Mouse (Mus musculus) testis, adult 2 months (tissue): Measurements from ENCODE around the gene Tmem102.

Experiments used
- CTCF ChIP-seq: fragments of 200-500 bp; IDR thresholded peaks from 2 replicates; pipeline ENCODE4 v1.5.1; 2012; ENCODE audit warnings: low read depth, mild to moderate bottlenecking, inconsistent platforms, low read length, moderate library complexity; ENCODE audit not compliant: control insufficient read depth, insufficient read depth, insufficient replicate concordance
- POLR2A ChIP-seq: fragments of 200-500 bp; IDR thresholded peaks from 2 replicates; pipeline ENCODE4 v1.6.1; 2012; ENCODE audit warnings: low read depth, mild to moderate bottlenecking, inconsistent platforms, low read length, moderate library complexity; ENCODE audit not compliant: control insufficient read depth

DNA sequence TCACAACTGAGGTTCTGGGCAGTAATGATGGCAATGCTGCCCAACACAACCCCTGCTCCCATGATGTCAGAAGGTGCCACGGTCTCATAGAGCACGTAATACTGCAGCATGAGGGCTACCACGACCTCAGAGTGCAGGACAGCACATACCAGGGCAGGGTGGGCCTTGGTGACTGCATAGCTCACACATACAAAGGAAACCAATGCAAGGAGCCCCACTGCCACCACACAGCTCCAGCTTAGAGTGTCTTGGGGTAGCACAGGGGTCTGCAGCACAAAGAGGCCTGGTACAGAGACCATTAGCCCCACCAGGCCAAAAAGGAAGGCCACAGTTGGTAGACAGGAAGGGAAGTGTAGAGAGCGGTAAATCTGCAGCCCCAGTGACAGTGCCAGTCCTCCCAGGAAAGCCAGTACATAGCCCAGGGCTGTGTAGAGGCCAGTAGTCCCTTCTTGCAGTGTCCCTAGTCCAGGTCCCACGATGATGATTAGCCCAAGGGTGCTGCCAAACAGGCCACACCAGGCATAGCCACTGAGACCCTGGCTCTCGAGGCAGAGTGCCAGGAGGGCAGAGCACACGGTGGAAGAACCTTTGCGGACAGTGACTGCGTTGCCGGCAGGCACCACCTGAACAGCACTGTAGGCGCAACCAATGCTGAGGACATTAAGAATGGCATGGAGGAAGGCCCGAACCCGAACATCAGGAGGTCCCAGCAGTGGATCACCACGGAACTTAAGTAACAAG is 45.1 kb downstream of the Tmem102 start:
- TF ChIP-seq CTCF (no peak), POLR2A (no peak; the same call in 1 of the 2 replicates)
